13 mouse cellular contexts compared by ENCODE assay signal in the genomic region with DNA sequence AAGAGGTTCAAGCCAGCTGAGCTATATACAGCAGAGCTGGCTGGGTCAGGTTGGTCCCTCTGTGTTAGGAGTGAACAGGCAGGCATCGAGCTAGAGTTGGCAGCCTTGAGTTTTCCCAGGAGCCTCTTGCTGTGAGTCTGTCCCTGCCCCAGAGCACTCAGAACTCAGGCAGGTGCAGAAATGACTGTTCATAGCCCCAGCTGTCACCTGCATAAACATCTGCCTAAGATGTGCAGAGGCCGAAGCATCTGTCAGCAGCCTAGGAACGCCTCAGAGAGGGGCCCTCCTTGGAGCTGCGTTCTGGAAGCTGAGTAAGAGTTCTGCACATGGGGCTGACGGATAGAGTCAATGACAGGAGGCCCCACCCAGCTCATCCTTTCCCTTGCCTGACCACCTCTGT. TPM values are rescaled to one million over a fixed set of nuclear protein-coding genes. Genes with fewer than 3 reads are reported as not detected.
DNase-seq lines count a peak whose midpoint lies in the region; ATAC-seq lines count a peak whose summit lies in the region.
"Had no signal": no experiment of that assay in that cellular context is flagged by ENCODE, and none has a peak within 500 bp of the region (broad histone marks: within the 10 kb centered on the region; RNA-seq: fewer than 3 reads in every experiment).

No protein-coding gene starts in this region.

- ATAC-seq in hindbrain, embryonic 14.5 days (ENCODE audit: low FRiP score) = no peak
- no peak for ATAC-seq in hindbrain, embryonic 12.5 days (ENCODE audit: low FRiP score)
- ATAC-seq in lung, embryonic 16.5 days (ENCODE audit: low read depth) = no peak
- ATAC-seq in liver, embryonic 13.5 days (ENCODE audit: low read depth) = no peak
- no peak for ATAC-seq in erythroblast, adult 5-6 weeks (replicated peaks; ENCODE audit: low FRiP score, poor library complexity, severe bottlenecking)
- ATAC-seq: Patski had no signal

- H3K4me3 ChIP-seq in hindbrain, embryonic 14.5 days (replicated peaks; ENCODE audit: low read length) = no peak overlapping the region
- H3K4me3 ChIP-seq in hindbrain, embryonic 12.5 days = no peak overlapping the region
- no peak overlapping the region for H3K4me3 ChIP-seq in lung, embryonic 16.5 days (ENCODE audit: low read length)
- no peak overlapping the region for H3K4me3 ChIP-seq in liver, embryonic 13.5 days (replicated peaks)

- peak; percentile 33 for DNase-seq in hindbrain, embryonic 14.5 days (ENCODE audit: low spot score)
- no peak for DNase-seq in lung, adult 18-20 months
- no peak for DNase-seq in liver, embryonic 13.5 days
- no peak for DNase-seq in ovary, adult 18-20 months (ENCODE audit: low spot score)
- DNase-seq: cerebellum, postnatal 10 days; kidney, adult 18-20 months; layer of hippocampus, adult 9-11 months; lung, postnatal 36 days; midbrain, embryonic 14.5 days had no signal

- no peaks in the 10 kb centered on the region for H3K4me1 ChIP-seq in hindbrain, embryonic 14.5 days (replicated peaks; ENCODE audit: control insufficient read depth, insufficient read depth, low read length)
- no peaks in the 10 kb centered on the region for H3K4me1 ChIP-seq in hindbrain, embryonic 12.5 days
- H3K4me1 ChIP-seq in lung, embryonic 16.5 days (replicated peaks; ENCODE audit: control insufficient read depth, insufficient read depth, low read length) = peaks cover 28% of the 10 kb centered on the region
- peaks cover 78% of the 10 kb centered on the region for H3K4me1 ChIP-seq in liver, embryonic 13.5 days (replicated peaks)

- no peak overlapping the region for H3K4me2 ChIP-seq in hindbrain, embryonic 14.5 days (replicated peaks)
- no peak overlapping the region for H3K4me2 ChIP-seq in hindbrain, embryonic 12.5 days (replicated peaks)
- H3K4me2 ChIP-seq in lung, embryonic 16.5 days (ENCODE audit: low read depth, low read length) = no peak overlapping the region
- no peak overlapping the region for H3K4me2 ChIP-seq in liver, embryonic 13.5 days

- H3K9me3 ChIP-seq in hindbrain, embryonic 14.5 days (ENCODE audit: control insufficient read depth, low read length) = no peaks in the 10 kb centered on the region
- no peaks in the 10 kb centered on the region for H3K9me3 ChIP-seq in hindbrain, embryonic 12.5 days (replicated peaks)
- H3K9me3 ChIP-seq in lung, embryonic 16.5 days (ENCODE audit: control insufficient read depth, low read length) = no peaks in the 10 kb centered on the region
- H3K9me3 ChIP-seq in liver, embryonic 13.5 days (replicated peaks) = no peaks in the 10 kb centered on the region

- no peak overlapping the region for H3K27ac ChIP-seq in hindbrain, embryonic 14.5 days
- H3K27ac ChIP-seq in hindbrain, embryonic 12.5 days = no peak overlapping the region
- H3K27ac ChIP-seq in lung, embryonic 16.5 days (ENCODE audit: low read length) = peak overlapping the region; percentile 44
- peak overlapping the region; percentile 75 for H3K27ac ChIP-seq in liver, embryonic 13.5 days

- WGBS in hindbrain, embryonic 14.5 days = 72% methylated on average over 5 of the region's 5 CpGs
- 65% methylated on average over 5 of the region's 5 CpGs for WGBS in hindbrain, embryonic 12.5 days
- WGBS in lung, embryonic 16.5 days = 36% methylated on average over 5 of the region's 5 CpGs
- WGBS in liver, embryonic 13.5 days (ENCODE audit: insufficient replicate concordance) = 61% methylated on average over 5 of the region's 5 CpGs

- H3K36me3 ChIP-seq in hindbrain, embryonic 14.5 days (replicated peaks; ENCODE audit: control insufficient read depth, insufficient read depth) = no peaks in the 10 kb centered on the region
- no peaks in the 10 kb centered on the region for H3K36me3 ChIP-seq in hindbrain, embryonic 12.5 days
- H3K36me3 ChIP-seq in lung, embryonic 16.5 days (ENCODE audit: control insufficient read depth, insufficient read depth, low read length) = peaks cover 14% of the 10 kb centered on the region
- peaks cover 44% of the 10 kb centered on the region for H3K36me3 ChIP-seq in liver, embryonic 13.5 days

- H3K27me3 ChIP-seq in hindbrain, embryonic 14.5 days (ENCODE audit: control insufficient read depth, insufficient read depth, low read length) = no peaks in the 10 kb centered on the region
- no peaks in the 10 kb centered on the region for H3K27me3 ChIP-seq in hindbrain, embryonic 12.5 days
- no peaks in the 10 kb centered on the region for H3K27me3 ChIP-seq in lung, embryonic 16.5 days (ENCODE audit: control insufficient read depth, insufficient read depth, low read depth, low read length)
- H3K27me3 ChIP-seq in liver, embryonic 13.5 days = no peaks in the 10 kb centered on the region
- H3K27me3 ChIP-seq: Patski had no signal

- no peak overlapping the region for H3K9ac ChIP-seq in hindbrain, embryonic 14.5 days
- H3K9ac ChIP-seq in hindbrain, embryonic 12.5 days = no peak overlapping the region
- H3K9ac ChIP-seq in lung, embryonic 16.5 days (ENCODE audit: low read length) = no peak overlapping the region
- no peak overlapping the region for H3K9ac ChIP-seq in liver, embryonic 13.5 days

RNA-seq across cellular contexts. Expression of gene Tgm2, which starts 31.3 kb away (rescaled TPM):
- polyA plus RNA-seq in hindbrain, embryonic 14.5 days (2014; fragmentation: Nextera tagmentation; extraction: Ambion mirVana) = 5.5 and 6.1 TPM in 2 replicates
- 9.9 and 11.1 TPM in 2 replicates for polyA plus RNA-seq in hindbrain, embryonic 12.5 days (2016; fragmentation: Nextera tagmentation; extraction: Ambion mirVana)
- 75.8 and 81.6 TPM in 2 replicates for polyA plus RNA-seq in lung, embryonic 16.5 days (2015; fragmentation: Nextera tagmentation; extraction: Ambion mirVana)
- 63.8 and 68.2 TPM in 2 replicates for polyA plus RNA-seq in liver, embryonic 13.5 days (2015; fragmentation: Nextera tagmentation; extraction: Ambion mirVana)
- total RNA-seq in erythroblast, adult 5-6 weeks (2015; ENCODE audit: low replicate concordance) = 2.1 and 3.8 TPM in 2 replicates
- total RNA-seq in erythroblast, adult 5-6 weeks (2017; ENCODE audit: low replicate concordance) = 6.6 and 9.6 TPM in 2 replicates

Comparison
In these comparisons a context has a peak if more than half of its experiments do, and no peak if none do; other contexts are left out.
1. H3K27ac ChIP-seq: peak in lung, embryonic 16.5 days (single experiment) and liver, embryonic 13.5 days (single experiment); none in hindbrain, embryonic 14.5 days (single experiment) and hindbrain, embryonic 12.5 days (single experiment).